Mouse (Mus musculus): ENCODE data around the gene Htr6.

Gene Htr6

DNA sequence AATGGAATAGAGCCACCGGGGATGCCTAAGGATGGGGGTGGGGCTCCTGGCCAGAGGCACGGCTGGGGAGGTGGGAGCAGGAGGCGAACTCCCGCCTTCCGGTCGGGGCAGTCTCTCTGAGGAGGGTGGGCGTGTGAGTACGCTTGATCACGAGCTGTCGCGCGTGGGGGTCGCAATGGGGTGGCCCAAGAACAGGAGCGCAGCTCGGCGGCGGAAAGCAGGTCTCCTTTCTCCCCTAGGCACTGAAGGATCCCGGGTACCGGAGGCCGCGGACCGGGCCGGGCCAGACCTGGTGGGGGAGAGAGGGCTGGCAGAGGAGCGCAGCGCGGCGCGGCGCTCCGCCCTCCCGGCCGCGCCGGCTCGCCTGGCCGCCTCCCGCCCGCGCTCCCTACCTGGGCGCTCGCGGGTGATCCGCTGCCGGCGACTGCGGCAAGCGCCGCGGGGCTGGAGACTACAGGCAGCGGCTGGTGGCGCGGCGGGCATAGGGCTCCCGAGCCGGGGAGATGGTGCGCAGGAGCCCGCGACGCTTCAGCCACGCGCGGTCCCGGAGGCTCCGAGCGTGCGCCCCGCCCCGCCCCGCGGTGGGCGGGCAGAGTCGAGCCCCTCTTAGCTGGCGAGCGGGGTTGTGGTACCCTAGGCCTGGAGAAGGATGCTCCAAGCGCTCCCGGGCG lies at the start of gene Htr6:
Gene Htr6 (minus strand): TSS at position 530 of the 671 bp plus-strand sequence.
- no peak for DNase-seq (ENCODE audit: low spot score)

DNA sequence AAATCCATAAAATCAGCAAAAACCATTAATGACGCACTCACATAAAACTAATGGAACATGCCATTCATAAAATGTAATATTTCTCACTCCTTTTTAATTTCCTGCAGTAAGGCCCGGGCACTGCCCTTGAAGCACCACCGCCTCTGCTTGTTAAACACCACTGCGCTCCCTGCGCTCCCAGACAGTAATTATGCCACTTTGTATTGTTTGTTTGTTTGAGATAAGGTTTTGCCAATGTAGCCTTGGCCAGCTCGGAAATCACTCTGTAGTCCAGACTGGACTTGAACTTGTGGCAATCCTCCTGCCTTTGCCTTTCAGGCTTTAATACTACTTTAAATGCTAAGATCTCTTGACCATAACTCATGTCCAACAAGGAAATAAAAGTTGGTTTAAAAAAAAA lies 49.6 kb upstream of the Htr6 start:
- no peak for DNase-seq (ENCODE audit: low spot score)

DNA sequence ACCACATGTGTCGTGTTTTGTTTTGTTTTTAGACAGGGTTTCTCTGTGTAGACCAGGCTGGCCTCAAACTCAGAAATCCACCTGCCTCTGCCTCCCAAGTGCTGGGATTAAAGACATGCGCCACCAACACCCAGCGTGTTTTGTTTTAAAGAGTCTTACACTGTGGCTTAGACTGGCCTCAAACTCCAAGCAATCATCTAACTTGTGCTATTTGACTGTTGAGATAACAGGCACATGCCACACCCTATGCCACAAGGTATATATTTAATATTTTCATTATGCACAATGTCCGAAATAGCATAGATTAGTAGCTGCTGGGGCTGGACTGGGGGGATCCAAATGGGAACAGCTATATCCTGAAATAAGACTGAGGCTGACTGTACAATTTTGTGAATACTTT lies 47.2 kb upstream of the Htr6 start:
- DNase-seq (ENCODE audit: low spot score): no peak

DNA sequence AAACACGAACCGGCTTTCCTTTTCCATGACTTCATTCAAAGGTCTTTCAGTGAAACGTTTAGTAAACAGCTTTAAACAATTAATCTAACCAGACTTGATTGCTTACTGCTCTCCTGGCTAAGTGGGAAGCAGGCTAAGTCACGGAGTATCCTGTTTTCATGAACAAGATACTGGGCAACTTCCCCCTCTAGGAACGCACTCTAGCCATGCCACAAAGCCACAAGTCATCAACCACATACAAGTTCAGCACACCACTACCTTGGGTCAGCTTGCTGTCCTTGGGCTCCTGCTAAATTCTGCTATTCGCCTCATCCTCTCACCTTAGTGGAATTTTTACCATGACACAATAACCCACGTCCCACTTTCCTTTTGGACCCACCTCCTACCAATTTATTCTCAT lies 45.6 kb upstream of the Htr6 start:
- DNase-seq (ENCODE audit: low spot score): no peak

DNA sequence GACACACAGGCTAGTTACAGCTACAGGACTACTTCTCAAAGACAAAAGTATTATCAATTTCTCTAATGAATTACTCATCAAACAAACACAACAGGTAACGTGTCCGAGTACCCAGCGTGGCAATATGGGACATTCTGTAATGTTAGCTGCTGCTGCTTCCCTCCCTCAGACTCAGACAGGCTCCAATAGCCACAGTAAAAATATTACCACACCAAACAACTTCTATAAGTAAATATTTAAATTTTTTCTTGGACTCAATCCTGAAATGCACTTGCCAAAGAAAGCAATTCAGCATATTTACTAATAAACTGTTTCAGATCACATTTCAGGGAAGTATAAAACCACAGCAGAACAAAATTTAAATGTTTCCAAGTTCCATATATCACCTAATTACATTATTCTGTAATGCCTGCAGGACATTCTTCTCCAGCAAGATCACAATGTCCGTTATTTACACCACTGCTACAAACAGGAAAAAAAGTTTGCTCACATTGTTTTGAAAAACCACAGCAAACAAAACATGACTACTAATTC lies 45.0 kb upstream of the Htr6 start:
- DNase-seq (ENCODE audit: low spot score): no peak

DNA sequence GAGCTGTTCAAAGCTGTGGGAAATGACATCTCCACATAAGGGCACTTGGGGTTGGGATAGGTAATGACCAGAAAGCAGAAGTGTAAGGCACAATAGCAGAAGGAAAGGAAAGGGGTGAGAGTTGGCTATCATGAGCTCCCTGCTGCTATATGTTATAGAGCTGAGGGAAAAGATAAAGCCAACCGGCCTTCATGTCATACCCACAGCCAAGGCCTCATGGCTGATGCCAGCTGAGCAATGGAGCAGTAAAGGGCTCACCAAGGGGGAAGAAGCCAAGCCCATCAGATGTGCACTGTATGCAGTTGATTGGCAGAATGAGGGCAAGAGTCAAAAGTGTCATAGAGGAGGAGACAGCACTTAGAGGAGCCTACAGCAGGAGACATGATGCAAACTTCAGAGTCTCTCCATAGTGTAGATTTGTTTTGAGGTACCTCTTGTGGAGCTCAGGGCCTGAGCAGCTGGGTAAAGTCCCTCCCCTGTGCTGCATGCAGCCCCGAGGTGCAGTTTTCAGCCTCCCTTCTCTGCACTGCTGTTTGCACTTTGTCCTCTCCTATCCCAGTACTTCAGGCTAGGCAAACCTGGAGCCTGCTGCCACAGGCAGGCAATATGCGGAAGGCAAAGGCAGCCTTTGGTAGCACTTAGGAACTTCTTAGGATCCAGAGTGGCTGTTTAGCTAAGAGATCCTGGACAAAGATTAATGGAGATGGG lies 41.1 kb upstream of the Htr6 start:
- no peak for DNase-seq (ENCODE audit: low spot score)

DNA sequence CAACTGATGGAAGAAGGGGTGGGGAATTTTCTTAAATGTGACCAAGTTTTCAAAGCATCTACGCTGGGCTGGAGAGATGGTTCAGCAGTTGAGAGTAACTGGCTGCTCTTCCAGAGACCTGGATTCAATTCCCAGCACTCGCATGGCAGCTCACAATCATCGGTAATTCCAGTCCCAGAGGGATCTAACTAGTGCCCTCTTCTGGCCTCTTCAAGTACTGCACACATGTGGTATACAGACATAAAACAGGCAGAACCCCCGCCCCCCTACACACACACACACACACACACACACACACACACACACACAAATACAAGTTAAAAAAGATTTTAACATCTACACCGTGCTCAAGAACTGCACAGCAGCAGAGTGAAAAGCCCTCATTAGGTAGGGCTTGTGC lies 40.4 kb upstream of the Htr6 start:
- DNase-seq (ENCODE audit: low spot score): no peak

DNA sequence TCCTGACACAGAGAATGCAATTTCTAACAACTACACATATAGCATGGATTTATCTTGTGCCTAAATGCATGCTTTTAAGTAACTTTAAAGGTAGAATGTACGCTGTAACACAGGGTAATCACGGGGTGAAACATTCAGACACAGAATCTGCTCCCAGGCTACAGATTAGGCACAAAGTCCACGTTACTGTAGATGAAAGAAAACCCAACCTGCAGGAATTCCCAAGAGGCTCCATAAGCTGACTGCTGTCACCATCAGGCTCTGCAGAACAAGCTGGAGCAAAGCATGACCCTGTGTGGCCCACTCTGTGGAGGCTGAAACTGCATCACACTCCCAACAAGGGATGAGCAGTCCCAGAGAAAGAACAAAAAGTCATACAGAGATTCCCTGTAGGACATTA lies 37.1 kb upstream of the Htr6 start:
- DNase-seq (ENCODE audit: low spot score): no peak

DNA sequence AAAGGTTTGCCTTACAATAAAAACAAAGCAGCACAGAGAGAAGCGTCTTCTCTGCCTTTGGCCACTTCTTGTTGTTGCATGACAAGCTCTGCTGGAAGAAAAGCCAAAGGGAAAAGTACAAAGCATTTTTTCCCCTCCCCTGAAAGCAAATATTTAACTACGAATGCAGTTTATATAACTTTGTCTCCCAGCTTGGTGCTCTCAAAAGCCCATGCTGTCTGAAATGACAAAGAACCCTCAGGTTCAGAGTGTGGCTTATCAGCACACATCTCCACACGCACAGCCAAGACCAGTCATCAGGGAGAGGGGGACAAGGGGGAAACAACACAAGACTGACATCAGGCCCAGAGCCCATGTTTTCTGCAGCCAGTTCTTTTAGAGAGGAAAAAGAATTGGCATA lies 36.1 kb upstream of the Htr6 start:
- no peak for DNase-seq (ENCODE audit: low spot score)

DNA sequence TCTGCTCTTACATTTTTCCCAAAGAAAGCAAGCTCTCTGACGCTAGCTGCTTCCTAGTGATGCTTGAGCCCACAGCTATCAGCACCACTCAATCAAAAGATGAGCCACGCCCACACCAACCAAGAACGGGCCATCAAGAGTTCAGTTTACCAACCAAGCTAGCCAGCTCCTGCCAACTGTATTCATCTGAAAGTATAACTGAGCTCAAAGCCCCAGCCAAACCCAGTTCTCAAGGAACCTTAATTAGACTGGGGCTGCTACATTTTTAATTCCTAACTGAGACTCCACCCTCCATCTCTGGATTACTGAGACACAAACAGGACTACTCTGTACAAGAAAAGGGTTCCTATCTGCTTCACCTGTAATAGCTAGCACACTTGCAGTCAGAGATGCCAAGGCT lies 35.5 kb upstream of the Htr6 start:
- no peak for DNase-seq (ENCODE audit: low spot score)

DNA sequence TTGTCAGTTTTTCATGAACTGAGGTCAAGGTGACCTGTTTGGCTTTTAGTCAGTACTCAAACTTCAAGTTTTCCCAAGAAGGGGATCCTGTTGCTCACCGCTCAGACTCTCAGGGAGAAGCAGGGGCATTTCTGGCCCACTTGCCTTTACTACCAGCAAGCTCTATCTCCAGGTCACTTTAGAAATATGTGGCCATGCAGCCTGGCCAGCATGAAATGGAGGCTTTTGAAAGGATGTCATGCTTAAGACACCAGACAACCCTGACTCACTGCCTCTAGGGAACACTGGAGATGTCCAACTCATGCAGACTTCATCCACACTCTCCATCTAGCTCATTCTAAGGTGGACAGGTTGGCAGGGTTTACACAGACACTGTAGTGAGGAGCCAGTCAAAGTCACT lies 30.1 kb upstream of the Htr6 start:
- no peak for DNase-seq (ENCODE audit: low spot score)

DNA sequence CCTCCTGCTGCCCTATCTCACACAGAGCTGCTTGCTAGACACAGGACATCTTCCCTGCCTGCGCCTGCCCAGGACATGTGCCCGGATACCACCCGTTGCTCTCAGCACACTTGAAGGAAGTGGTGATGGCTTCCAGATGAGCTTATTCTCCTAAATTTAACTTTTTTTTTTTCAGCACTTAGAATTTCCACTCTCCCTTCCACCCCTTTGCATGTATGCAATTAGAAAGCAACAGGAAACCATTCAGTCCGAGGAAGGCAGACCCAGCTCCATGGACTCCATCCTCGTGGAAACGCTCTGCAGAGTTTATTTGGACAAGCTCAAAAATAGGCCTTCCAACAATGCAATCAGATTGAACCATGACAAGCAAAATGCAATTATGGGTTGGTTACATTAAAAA lies 26.2 kb upstream of the Htr6 start:
- DNase-seq (ENCODE audit: low spot score): no peak

DNA sequence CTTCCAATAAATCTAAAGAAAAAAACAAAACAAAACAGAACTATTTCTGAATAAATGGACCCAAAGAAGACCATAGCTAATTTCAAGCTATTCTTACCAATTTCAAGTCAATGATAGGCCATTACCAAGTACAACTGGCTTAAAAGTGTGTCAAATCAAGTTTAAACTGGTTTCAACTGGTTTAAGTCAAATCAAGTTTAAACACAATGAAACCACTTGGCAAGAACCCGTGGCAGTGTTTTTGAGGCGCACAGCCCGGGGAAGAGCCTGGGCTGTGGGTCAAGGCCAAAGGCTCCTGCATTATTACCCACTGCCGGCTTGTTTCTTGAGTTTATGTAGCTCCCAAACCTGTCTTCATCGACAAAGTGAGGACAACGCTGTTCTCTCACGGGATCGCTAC lies 25.0 kb upstream of the Htr6 start:
- DNase-seq (ENCODE audit: low spot score): no peak

DNA sequence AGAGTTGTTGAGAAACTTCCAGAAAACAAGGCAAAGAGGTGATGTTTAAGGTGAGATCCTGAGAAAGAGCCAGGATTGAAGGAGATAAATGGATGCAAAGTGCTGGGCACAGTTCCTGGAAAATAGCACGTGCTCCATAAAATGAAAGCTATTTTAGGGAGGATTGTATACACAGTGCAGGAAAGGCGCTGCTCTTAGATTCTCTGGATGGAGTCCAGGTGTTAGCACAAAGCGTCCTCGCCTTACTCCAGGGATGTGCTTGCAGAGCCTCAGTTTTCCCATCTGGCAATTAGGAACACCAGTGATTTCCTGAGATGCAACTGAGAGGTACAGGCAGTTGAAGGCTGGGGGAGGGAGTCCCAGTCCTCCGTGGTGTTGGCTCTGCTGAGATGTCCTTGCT lies 20.8 kb upstream of the Htr6 start:
- no peak for DNase-seq (ENCODE audit: low spot score)

DNA sequence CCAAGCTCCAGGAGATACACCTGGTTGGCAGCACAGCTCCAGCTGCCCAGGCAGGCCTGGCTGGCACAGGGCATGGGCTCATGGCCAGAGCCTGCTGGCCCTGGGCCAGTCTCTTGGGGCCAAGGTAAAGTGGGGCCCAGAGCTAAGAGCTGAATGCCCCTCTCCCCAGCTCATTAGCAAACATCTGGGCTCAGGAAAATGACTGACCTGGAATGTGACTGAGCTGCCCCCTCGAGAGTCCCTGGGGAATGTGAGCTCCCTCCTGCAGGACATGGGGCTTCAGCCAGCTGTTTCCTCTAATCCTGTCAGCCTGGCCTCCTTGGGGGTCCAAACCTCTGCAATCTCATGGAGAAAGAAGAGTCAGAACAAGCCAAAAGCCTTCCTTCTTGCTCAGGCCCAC lies 20.0 kb upstream of the Htr6 start:
- DNase-seq (ENCODE audit: low spot score): no peak

DNA sequence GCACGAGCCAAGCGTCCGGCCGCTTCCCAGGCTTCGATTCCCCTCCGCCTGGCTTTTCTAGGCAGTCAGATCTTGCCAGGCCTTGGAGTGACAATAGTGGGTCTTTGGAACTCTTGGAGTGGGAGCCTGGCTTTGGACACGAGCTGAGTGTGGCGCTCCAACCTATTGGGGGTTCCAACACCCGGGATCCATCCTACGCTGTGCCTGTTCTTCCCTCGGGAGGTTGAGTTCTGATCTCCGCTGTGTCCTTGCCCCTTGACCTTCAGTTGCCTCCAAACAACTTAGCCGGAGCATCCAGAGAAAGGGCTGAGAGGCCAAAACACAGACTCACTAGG lies 17.8 kb upstream of the Htr6 start:
- no peak for DNase-seq (ENCODE audit: low spot score)

DNA sequence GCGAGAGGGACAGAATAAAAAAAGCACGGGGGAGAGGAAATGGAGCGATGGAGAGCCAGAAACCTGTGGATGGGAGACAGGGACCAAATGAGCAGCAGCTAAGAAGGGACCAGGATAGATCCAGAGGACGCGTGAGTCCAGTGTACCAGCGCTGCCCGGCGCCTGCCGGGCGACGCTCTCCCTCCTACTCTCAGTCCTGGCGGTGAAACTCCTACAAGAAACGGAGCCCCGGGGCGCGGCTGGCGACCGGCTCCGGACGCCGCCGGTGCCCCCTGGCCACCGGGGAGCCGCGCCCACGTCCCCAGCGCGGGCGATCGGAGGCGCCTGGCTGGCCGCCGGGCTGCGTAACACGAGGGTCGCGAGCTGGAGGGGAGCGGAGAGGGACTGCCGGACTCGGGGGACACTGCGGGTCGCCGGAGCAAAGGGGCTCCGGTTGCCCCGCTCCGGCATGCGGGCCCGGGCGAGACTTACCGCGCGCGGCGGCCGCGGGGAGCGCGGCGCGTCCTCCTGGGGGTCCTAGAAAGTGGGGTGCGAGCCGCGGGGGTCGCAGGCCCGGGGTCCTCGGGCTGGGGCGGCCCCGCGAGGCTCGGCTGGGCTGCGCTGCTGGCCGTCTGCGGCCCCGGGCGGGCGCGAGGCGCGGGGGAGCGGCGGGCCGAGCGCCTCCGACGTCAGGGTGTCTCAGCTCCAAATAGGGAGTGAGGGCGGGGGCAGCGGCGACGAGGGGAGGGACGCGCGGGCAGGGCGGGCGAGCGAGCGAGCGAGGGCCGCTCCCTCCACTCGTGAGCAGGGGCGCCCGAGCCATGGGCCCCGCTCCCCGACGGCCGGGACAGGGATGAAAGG lies 17.2 kb upstream of the Htr6 start, which contains the start of gene Nbl1:
Gene Nbl1 (minus strand): TSS at position 638 of the 840 bp plus-strand sequence.
- DNase-seq (ENCODE audit: low spot score): no peak

DNA sequence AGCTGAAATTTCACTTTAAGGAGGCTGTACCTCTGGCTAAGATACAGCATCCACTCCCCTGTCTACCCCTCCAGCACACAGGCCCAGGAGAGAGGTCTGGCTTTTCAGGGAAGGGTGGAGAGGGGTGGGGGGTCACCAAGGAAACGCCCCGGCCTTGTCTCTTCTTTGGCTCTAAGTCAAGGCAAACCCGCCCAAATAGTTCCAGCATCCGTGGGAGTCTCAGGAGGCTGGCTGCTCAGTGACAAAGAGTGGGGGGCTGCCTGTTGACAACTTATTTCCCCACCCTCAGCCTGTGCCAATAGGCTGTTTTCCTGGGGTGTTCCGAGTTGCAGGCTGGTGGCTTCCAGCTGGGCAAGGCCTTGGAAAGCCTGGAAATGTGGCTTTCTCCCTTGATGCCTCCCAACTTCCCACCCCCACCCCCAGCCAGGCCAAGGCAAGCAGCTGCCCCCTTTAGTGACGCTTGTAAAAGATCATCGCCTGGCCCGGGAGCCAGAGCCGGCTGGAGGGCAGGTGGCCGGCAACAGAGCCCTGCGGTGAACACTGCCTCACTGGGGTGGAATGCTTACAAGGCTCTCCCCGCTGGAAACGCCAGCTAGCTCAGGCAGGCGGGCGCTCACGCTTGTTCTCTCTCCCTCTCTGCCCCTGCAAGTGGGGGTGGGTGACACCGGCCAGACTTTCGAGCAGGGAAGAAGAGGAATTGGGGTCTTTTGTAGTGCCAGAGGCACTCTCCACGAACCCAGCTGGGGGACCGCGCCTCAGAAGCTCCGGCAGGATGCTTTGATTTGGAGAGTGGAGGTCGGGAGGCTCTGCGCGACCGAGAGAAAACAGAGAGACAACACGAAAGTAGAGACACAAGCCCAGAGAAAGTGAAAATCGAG lies 16.3 kb upstream of the Htr6 start:
- DNase-seq (ENCODE audit: low spot score): no peak

DNA sequence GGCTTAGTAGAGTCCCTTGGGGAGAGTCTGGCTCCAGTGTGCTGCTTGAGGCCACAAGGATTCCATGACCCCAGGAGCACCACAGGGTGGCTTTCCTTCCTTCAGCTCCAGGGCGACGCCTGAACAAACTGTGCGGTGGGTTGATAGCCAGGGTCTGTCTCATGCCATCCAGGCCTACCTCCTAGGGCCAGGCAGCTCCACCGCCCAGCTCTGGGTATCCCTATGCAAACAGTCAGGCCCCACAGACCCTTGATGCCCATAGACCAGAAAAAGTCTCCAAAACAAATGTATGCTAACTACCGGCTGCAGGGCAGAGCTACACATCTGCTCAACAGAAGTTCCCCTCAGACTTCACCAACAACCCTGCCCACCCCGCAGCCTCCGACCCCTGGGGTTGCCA lies 15.7 kb upstream of the Htr6 start:
- DNase-seq (ENCODE audit: low spot score): no peak

DNA sequence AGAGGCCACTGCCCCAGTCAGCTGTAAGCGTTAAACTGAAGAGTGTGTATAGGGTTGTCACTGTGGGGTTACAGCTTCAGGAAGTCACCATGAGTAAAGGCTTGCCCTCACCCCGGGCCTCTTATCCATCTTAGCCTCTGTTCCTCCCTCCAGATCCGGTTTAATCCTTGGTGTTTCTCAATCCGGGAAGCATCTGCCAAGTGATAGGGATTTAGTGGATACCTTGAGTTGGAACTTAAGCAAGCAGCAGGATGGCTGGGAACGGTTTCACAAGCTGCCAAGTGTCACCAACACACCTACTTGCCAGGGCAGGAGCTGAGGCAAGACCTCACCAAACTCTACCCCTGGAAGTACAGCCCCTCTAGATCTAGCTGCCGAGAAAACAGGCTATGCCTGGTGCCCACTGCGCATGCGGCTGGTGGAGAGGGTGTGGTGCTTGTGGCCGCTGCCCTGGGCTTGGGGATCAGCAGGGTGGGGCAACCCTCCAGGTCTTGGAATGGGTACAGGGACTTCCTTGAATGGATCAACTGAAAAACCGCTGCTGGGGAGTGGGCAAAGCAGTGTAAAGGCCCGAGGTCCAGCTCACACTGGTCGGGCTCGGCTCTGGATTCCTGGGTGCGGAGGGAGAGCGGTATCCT lies 15.1 kb upstream of the Htr6 start:
- DNase-seq (ENCODE audit: low spot score): no peak

DNA sequence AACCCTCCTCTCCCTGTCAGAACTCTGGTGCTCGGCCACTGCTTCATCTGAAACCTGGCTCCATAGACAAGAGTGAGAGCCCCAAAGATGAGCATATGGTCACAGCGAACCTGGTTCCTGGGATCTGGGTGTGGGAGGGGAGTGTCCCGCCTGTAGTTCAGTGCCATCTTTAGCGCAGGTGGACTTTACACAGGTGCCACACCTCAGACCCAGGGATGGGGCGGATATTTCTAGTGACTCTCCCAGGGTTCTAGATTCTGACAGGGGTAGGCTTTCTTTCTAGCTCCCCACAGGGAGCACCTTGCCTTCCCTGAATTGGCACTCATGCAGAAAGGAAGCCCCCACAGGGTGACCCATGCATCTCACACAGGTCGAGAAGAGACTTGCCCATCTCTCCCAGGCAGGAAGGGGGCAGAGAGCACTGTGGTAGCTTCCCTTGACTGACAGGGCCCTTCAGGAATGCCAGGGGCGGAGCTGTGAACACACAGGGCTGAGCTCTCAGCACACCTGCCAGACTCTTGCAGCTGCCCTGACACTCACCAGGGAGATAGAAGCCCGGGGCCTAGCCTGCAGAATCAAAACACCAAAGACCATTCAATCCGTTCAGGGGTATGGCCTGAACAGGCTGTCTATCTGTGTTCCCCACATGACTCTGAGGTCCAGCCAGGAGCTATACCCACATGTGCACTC lies 13.8 kb upstream of the Htr6 start:
- no peak for DNase-seq (ENCODE audit: low spot score)
